Mouse (Mus musculus) liver, embryonic 14.5 days (tissue): ENCODE results near the gene Dmxl2.

Experiments
- CTCF ChIP-seq: IDR thresholded peaks from 2 replicates; pipeline ENCODE4 v1.5.1; 2016; ENCODE audit warnings: antibody characterized with exemption, low read depth, control low read depth
- EP300 ChIP-seq: IDR thresholded peaks from 2 replicates; pipeline ENCODE4 v1.6.1; 2016; ENCODE audit warnings: antibody characterized with exemption, low read depth

DNA sequence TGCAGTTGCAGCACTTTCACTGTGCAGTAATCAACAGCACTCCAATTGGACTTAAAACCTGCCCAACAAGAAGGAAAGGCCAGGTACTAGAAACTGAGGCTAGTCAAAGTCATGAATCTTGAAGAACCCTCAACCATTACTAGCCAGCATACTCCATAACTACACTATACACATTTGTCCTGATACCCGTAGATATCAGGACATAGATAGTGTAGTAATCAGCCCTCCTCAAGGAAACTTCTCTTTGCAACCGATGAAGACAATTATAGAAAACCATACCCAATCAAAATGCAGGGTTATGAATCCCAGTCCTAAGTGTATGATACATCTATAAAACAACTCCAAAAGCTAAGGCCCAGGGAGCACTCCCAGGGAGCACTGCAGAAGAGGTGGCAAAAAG, 16.5 kb downstream of the Dmxl2 start:
- TF ChIP-seq CTCF (no peak), EP300 (no peak)
